Mouse (Mus musculus) embryonic stem cell, embryonic (primary cell): ENCODE data around the gene Tipin.

Source experiments
- CTCF ChIA-PET, 4 experiments: fragments of 300-600 bp in 2 of 4; fragments of 350-600 bp in 2 of 4; sonication (Branson Sonifier 250); formaldehyde crosslinking; loops; one replicate each; lab custom pipeline; 2022; ENCODE audit warnings: inconsistent platforms in 2 of 4; lab: Charles Lee
- POLR2A ChIA-PET, 4 experiments: fragments of 300-600 bp in 2 of 4; fragments of 350-600 bp in 2 of 4; sonication (Branson Sonifier 250); formaldehyde crosslinking; loops; one replicate each; lab custom pipeline; 2022; ENCODE audit warnings: antibody characterized with exemption in 4 of 4, inconsistent platforms in 1 of 4; lab: Charles Lee

Gene Tipin

DNA sequence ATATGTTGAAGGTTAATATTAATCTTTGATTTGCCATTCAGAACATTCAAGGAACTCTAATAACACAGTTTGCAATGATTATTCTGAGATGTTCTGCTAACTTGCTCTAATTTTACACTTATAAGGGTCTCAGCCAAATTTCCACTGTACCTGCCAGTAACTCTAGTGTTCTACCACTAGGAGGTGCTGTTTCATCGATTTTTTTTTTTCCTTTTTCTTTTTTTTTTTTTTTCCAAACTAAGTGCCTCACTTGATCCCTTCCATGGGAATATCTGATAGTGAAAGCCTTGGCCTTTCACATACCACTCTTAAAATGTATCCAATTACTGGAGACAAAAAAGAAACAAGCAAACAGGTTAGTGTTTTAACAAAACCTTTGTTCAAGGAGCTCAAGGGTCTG is 66.0 kb downstream of the Tipin start:
- ChIA-PET POLR2A (interaction anchor here (0.6 to 0.7 kb wide), 9 partner anchors 40 to 1085 kb away, joined by 3 to 7 read pairs (median 4); no protein-coding TSS in a partner anchor), CTCF (interaction anchor here (0.6 to 1.0 kb wide), 34 partner anchors 9 to 834 kb away, joined by 3 to 24 read pairs (median 6); partner anchors contain the start of gene Dennd4a (in 1 of the 4))

DNA sequence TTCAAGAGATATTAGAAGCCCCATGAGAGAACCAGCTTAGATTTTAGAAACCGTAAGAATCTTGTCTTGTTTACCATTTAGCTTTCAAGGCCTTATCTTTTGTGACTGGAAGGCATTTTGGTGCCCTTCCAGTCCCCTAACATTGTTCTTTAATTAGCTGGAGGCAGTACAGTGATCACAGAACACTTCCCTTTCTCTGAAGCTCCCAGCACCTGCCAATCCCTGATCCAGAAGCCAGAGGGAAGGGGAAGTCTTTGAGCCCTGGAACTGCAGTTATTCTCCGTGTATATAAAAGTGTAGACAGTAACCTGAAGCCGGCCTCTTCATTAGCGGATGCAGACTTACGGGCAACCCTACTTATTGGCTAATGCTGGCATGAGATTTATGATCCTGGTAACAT is 68.1 kb downstream of the Tipin start:
- POLR2A ChIA-PET: interaction anchor here in 3 of 4 experiments (0.6 to 1.7 kb wide), 11 partner anchors 13 to 852 kb away, joined by 3 to 8 read pairs (median 3); partner anchors contain the start of gene Tipin (in 1 of the 3)
- CTCF ChIA-PET: interaction anchor here (0.6 to 1.1 kb wide), 9 partner anchors 10 to 591 kb away, joined by 3 to 7 read pairs (median 4); no protein-coding TSS in a partner anchor

GRCm38 (mm10) chr9:64351191-64351590 is 69.8 kb downstream of the Tipin start:
- POLR2A ChIA-PET: no interaction called here
- CTCF ChIA-PET: interaction anchor here in 1 of 4 experiments (0.6 kb wide), 1 partner anchor 398 kb away, joined by 4 read pairs; no protein-coding TSS in a partner anchor
